ENCODE assay signal across 8 mouse cellular contexts in the genomic region with DNA sequence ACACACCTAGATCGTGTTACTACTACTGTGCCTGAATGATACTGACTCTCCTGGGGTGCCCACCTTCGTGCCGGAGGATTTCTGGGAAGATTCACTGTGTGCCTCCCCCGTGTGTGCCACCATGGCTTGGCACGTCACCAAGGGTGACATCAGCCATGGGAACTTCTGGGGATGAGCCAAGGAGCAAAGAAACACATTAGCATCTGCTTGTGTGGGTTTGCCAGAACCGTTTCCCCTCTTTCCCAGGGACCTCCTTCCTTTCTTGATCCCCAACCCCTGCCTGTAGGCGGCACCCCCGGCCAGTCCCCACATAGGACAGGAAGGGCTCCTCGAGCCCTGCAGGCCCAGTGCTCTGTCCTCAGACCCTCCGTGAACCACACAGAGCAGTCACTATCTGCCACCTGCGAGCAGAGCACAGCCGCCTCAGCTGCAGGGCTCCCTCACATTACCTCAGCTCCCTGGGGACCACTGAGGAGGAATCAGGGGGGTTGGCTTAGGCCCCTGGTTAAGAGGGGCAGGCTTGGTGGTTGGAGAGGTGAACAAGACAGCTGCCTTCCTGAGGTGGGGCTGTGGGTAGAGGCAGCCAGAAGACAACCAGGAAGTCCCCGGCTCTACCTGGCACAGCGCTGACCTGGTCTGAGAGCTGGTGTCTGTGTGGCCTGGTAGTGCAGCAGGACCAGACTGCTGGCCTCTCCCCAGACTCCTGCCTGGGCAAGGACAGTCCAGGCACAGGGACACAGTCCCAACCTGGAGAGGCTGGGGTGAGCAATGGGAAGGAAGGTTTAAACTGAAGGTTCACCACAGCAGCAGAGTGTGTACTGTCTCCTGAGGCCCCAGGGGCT. TPM values are rescaled to one million over a fixed set of nuclear protein-coding genes. Genes with fewer than 3 reads are reported as not detected.
DNase-seq lines count a peak whose midpoint lies in the region; ATAC-seq and TF ChIP-seq lines count a peak whose summit lies in the region.

No protein-coding gene starts in this region.

- no peak overlapping the region for H3K4me2 ChIP-seq in lung, embryonic 14.5 days
- no peak overlapping the region for H3K4me2 ChIP-seq in forebrain, embryonic 13.5 days

- DNase-seq in lung, embryonic 14.5 days = peak; percentile 56
- no peak for DNase-seq in lung, postnatal 36 days
- DNase-seq in adrenal gland, postnatal 14 days = peak; percentile 83
- DNase-seq in layer of hippocampus, postnatal 25 days (ENCODE audit: extremely low spot score in 1 of 2, low spot score in 1 of 2) = peak; percentile 56 to 64
- DNase-seq in right cerebral cortex, postnatal 10 days (ENCODE audit: low spot score in 2 of 2) = peak; percentile 80 to 83
- DNase-seq in gastrocnemius, adult 2 months = no peak
- DNase-seq in embryo, embryonic 10.5 days (ENCODE audit: low spot score) = no peak

- no peaks in the 10 kb centered on the region for H3K9me3 ChIP-seq in lung, embryonic 14.5 days (ENCODE audit: low read depth, low read length)
- H3K9me3 ChIP-seq in forebrain, embryonic 13.5 days (replicated peaks) = no peaks in the 10 kb centered on the region

- no peak for TF ChIP-seq CTCF in lung, embryonic 14.5 days (IDR thresholded peaks at IDR 0.05; ENCODE audit: low read depth)
- no peak for TF ChIP-seq CTCF in gastrocnemius, adult 2 months (IDR thresholded peaks at IDR 0.05)

- H3K36me3 ChIP-seq in lung, embryonic 14.5 days (ENCODE audit: insufficient read depth) = peaks cover 7% of the 10 kb centered on the region; the same call in 1 of the 2 replicates
- peaks cover 17% of the 10 kb centered on the region for H3K36me3 ChIP-seq in forebrain, embryonic 13.5 days (ENCODE audit: poor library complexity, severe bottlenecking)

- H3K9ac ChIP-seq in lung, embryonic 14.5 days = no peak overlapping the region
- H3K9ac ChIP-seq in forebrain, embryonic 13.5 days = peak overlapping the region; percentile 26

- intact Hi-C loops in gastrocnemius, adult 2 months (cut with DNase I) = no loop called here

- H3K27me3 ChIP-seq in lung, embryonic 14.5 days (ENCODE audit: insufficient read depth, low read length) = no peaks in the 10 kb centered on the region
- no peaks in the 10 kb centered on the region for H3K27me3 ChIP-seq in forebrain, embryonic 13.5 days

- H3K4me1 ChIP-seq in lung, embryonic 14.5 days (ENCODE audit: insufficient read depth) = no peaks in the 10 kb centered on the region; the same call in 1 of the 2 replicates
- H3K4me1 ChIP-seq in forebrain, embryonic 13.5 days = peaks cover 46% of the 10 kb centered on the region

- H3K27ac ChIP-seq in lung, embryonic 14.5 days (ENCODE audit: low read depth) = no peak overlapping the region
- H3K27ac ChIP-seq in forebrain, embryonic 13.5 days = peak overlapping the region; percentile 82
- no peak overlapping the region for H3K27ac ChIP-seq in gastrocnemius, adult 2 months

- no peak overlapping the region for H3K4me3 ChIP-seq in lung, embryonic 14.5 days (ENCODE audit: low read depth, low read length)
- H3K4me3 ChIP-seq in forebrain, embryonic 13.5 days = no peak overlapping the region
- no peak overlapping the region for H3K4me3 ChIP-seq in gastrocnemius, adult 2 months

- WGBS in lung, embryonic 14.5 days = 58% methylated on average over 14 of the region's 14 CpGs
- 54% methylated on average over 14 of the region's 14 CpGs for WGBS in forebrain, embryonic 13.5 days

- ATAC-seq in lung, embryonic 14.5 days (ENCODE audit: insufficient read depth) = 0 out of 2 replicates have a peak, but pooled peaks have one; percentile 25
- peak; percentile 45 for ATAC-seq in forebrain, embryonic 13.5 days

RNA-seq across cellular contexts. Expression of gene Tldc1, which starts 28.4 kb away (rescaled TPM):
- polyA plus RNA-seq in lung, embryonic 14.5 days (2014; fragmentation: Nextera tagmentation; extraction: Ambion mirVana) = 9.7 and 10.3 TPM in 2 replicates
- total RNA-seq in adrenal gland, postnatal 14 days (2021) = 9.1 and 10.8 TPM in 2 replicates
- 11.6 and 14.4 TPM in 2 replicates for polyA plus RNA-seq in forebrain, embryonic 13.5 days (2015; fragmentation: Nextera tagmentation; extraction: Ambion mirVana)
- total RNA-seq in layer of hippocampus, postnatal 25 days (2021) = 10 to 100 TPM; 14.1 to 17.0 TPM
- total RNA-seq in gastrocnemius, adult 2 months (2021) = 1 to 10 TPM; 3.0 to 3.3 TPM

RNA-seq across cellular contexts. Expression of gene Cotl1, which starts 33.7 kb away (rescaled TPM):
- 201 and 204 TPM in 2 replicates for polyA plus RNA-seq in lung, embryonic 14.5 days (2014; fragmentation: Nextera tagmentation; extraction: Ambion mirVana)
- total RNA-seq in adrenal gland, postnatal 14 days (2021) = 56.9 and 79.0 TPM in 2 replicates
- 92.3 and 99.6 TPM in 2 replicates for polyA plus RNA-seq in forebrain, embryonic 13.5 days (2015; fragmentation: Nextera tagmentation; extraction: Ambion mirVana)
- 100 to 1,000 TPM; 121 to 140 TPM for total RNA-seq in layer of hippocampus, postnatal 25 days (2021)
- total RNA-seq in gastrocnemius, adult 2 months (2021) = 1 to 10 TPM; 3.2 to 7.4 TPM

RNA-seq across cellular contexts. Expression of gene Klhl36, which starts 55.4 kb away (rescaled TPM):
- polyA plus RNA-seq in lung, embryonic 14.5 days (2014; fragmentation: Nextera tagmentation; extraction: Ambion mirVana) = 11.5 and 11.8 TPM in 2 replicates
- total RNA-seq in adrenal gland, postnatal 14 days (2021) = 6.6 and 10.0 TPM in 2 replicates
- polyA plus RNA-seq in forebrain, embryonic 13.5 days (2015; fragmentation: Nextera tagmentation; extraction: Ambion mirVana) = 10.8 and 12.6 TPM in 2 replicates
- total RNA-seq in layer of hippocampus, postnatal 25 days (2021) = 1 to 10 TPM; 8.0 to 8.5 TPM
- total RNA-seq in gastrocnemius, adult 2 months (2021) = 1 to 10 TPM in 1 of 2 experiments, under 1 TPM in 1; 0.71 to 1.1 TPM

Comparison
In these comparisons a context has a peak if more than half of its experiments do, and no peak if none do; other contexts are left out.
1. DNase-seq: peak in lung, embryonic 14.5 days (single experiment), adrenal gland, postnatal 14 days (single experiment), layer of hippocampus, postnatal 25 days (2 of 2) and right cerebral cortex, postnatal 10 days (2 of 2); none in lung, postnatal 36 days (single experiment), gastrocnemius, adult 2 months (single experiment) and embryo, embryonic 10.5 days (single experiment).